Mouse (Mus musculus) limb, embryonic 14.5 days (tissue): Measurements from ENCODE around the gene Acmsd. TPM values are rescaled to one million over a fixed set of nuclear protein-coding genes. Genes with fewer than 3 reads are reported as not detected.
"Not testable (repeated sequence)": the region's sequence is repeated elsewhere in the genome, so short reads cannot be mapped to it uniquely, and the experiment has no call there.

Experiments used
- ATAC-seq: fragments of 200-750 bp; cut with Nextera tagmentation; 2 replicates; pipeline ENCODE4 v1.8.0; 2017; ENCODE audit warnings: low read depth, moderate number of reproducible peaks, moderate TSS enrichment; ENCODE audit not compliant: low FRiP score
- DNase-seq: peaks from one replicate; pipeline ENCODE4 v3.0.0-alpha.2; 2015; ENCODE audit warnings: low spot score
- H3K27ac ChIP-seq: fragments of 300-500 bp; sonication (generic); replicated peaks from 2 replicates; pipeline ENCODE4 v1.5.1; 2014; ENCODE audit warnings: low read depth, mild to moderate bottlenecking, low read length, moderate library complexity, mixed read lengths
- H3K27me3 ChIP-seq: fragments of 300-500 bp; sonication (generic); 2 replicates; pipeline ENCODE4 v1.6.1; 2014; ENCODE audit warnings: low read length, mixed read lengths; ENCODE audit not compliant: control insufficient read depth, insufficient read depth
- H3K36me3 ChIP-seq: fragments of 300-500 bp; sonication (generic); 2 replicates; pipeline ENCODE4 v1.6.1; 2014; ENCODE audit warnings: mild to moderate bottlenecking, low read length, moderate library complexity, mixed read lengths; ENCODE audit not compliant: control insufficient read depth, insufficient read depth
- H3K4me1 ChIP-seq: fragments of 300-500 bp; sonication (generic); 2 replicates; pipeline ENCODE4 v1.6.1; 2014; ENCODE audit warnings: antibody characterized with exemption, low read length, mixed read lengths; ENCODE audit not compliant: control insufficient read depth, insufficient read depth
- H3K4me2 ChIP-seq: fragments of 300-500 bp; sonication (generic); replicated peaks from 2 replicates; pipeline ENCODE4 v1.6.1; 2014; ENCODE audit warnings: low read depth, mild to moderate bottlenecking, low read length, moderate library complexity; ENCODE audit not compliant: severe bottlenecking
- H3K4me3 ChIP-seq: fragments of 300-500 bp; sonication (generic); replicated peaks from 2 replicates; pipeline ENCODE4 v1.5.1; 2014; ENCODE audit warnings: low read length
- H3K9ac ChIP-seq: fragments of 300-500 bp; sonication (generic); 2 replicates; pipeline ENCODE4 v1.6.1; 2014; ENCODE audit warnings: mild to moderate bottlenecking, low read depth, low read length, moderate library complexity; ENCODE audit not compliant: severe bottlenecking
- H3K9me3 ChIP-seq: fragments of 300-500 bp; sonication (generic); 2 replicates; pipeline ENCODE4 v1.6.1; 2016; ENCODE audit warnings: low read length; ENCODE audit not compliant: control insufficient read depth
- POLR2A ChIP-seq: fragments of 200-500 bp; IDR thresholded peaks from 2 replicates; pipeline ENCODE4 v1.8.0; 2012; ENCODE audit warnings: inconsistent platforms, mild to moderate bottlenecking, moderate library complexity, borderline replicate concordance; ENCODE audit not compliant: insufficient read depth, insufficient read length; ENCODE audit errors: extremely low read depth
- WGBS: fragments of 180-500 bp; shearing (Covaris S2); extraction: QIAGEN DNeasy Blood & Tissue Kit; methylation state at CpG from one replicate; pipeline ENCODE4 v1.1.7; 2014; 5-methylcytosine and 5-hydroxymethylcytosine counted together
- polyA plus RNA-seq, 2 experiments: library from polyadenylated mRNA; depleted of rRNA in 1 of 2; stranded (reverse) in 1 of 2; unstranded in 1 of 2; fragments of >200 nt; fragmentation: Nextera tagmentation in 1 of 2; extraction: Ambion mirVana in 1 of 2; gene quantifications; 2 replicates each; pipeline versions ENCODE4 v1.2.1 to v1.2.3; 2012 to 2014

Acmsd gene
- polyA plus RNA-seq, 2 experiments, result 0.11 TPM; not detected in 1

- Histone ChIP-seq H3K4me1 (no peaks in the 10 kb centered on the region), H3K27ac (no peak overlapping the region), H3K27me3 (no peaks in the 10 kb centered on the region), H3K9me3 (no peaks in the 10 kb centered on the region), H3K4me3 (no peak overlapping the region), H3K36me3 (no peaks in the 10 kb centered on the region), H3K4me2 (no peak overlapping the region), H3K9ac (no peak overlapping the region)
- no peak for TF ChIP-seq POLR2A
- DNase-seq (no peak), ATAC-seq (no peak)
- 76% methylated on average over 11 of the region's 11 CpGs for WGBS
Measured at GRCm38 (mm10) chr1:127750401-127751102, 21.3 kb downstream of the Acmsd start.

- no peak for ATAC-seq
- H3K4me1 ChIP-seq, result no peaks in the 10 kb centered on the region
- H3K27ac ChIP-seq, result no peak overlapping the region
- H3K36me3 ChIP-seq, result no peaks in the 10 kb centered on the region
- no peak for DNase-seq
- no peak overlapping the region for H3K4me3 ChIP-seq
- WGBS, result 77% methylated on average over 4 of the region's 4 CpGs
- H3K4me2 ChIP-seq, result no peak overlapping the region
- no peak overlapping the region for H3K9ac ChIP-seq
- H3K27me3 ChIP-seq, result no peaks in the 10 kb centered on the region
- TF ChIP-seq POLR2A, result no peak
- no peaks in the 10 kb centered on the region for H3K9me3 ChIP-seq
Measured at GRCm38 (mm10) chr1:127755806-127756205, 26.6 kb downstream of the Acmsd start.

GRCm38 (mm10) chr1:127756331-127757163 is 27.3 kb downstream of the Acmsd start:
- TF ChIP-seq POLR2A, result no peak
- WGBS, result 72% methylated on average over 5 of the region's 5 CpGs
- no peak for DNase-seq
- no peaks in the 10 kb centered on the region for H3K27me3 ChIP-seq
- H3K4me1 ChIP-seq, result no peaks in the 10 kb centered on the region
- H3K9ac ChIP-seq, result no peak overlapping the region
- ATAC-seq, result no peak
- no peak overlapping the region for H3K4me3 ChIP-seq
- H3K9me3 ChIP-seq, result no peaks in the 10 kb centered on the region
- H3K4me2 ChIP-seq, result no peak overlapping the region
- H3K36me3 ChIP-seq, result no peaks in the 10 kb centered on the region
- no peak overlapping the region for H3K27ac ChIP-seq

GRCm38 (mm10) chr1:127757164-127757545 is 27.9 kb downstream of the Acmsd start:
- not testable (repeated sequence) for H3K9ac ChIP-seq, H3K36me3 ChIP-seq, H3K4me3 ChIP-seq, H3K27me3 ChIP-seq, H3K4me1 ChIP-seq, DNase-seq, H3K4me2 ChIP-seq, H3K27ac ChIP-seq, H3K9me3 ChIP-seq, ATAC-seq
- WGBS, result 95% methylated on average over 3 of the region's 3 CpGs

- Histone ChIP-seq H3K9ac (no peak overlapping the region), H3K27me3 (no peaks in the 10 kb centered on the region), H3K27ac (no peak overlapping the region), H3K4me2 (no peak overlapping the region), H3K4me1 (no peaks in the 10 kb centered on the region), H3K9me3 (no peaks in the 10 kb centered on the region), H3K36me3 (no peaks in the 10 kb centered on the region), H3K4me3 (no peak overlapping the region)
- WGBS, result 56% methylated on average over 2 of the region's 2 CpGs
- DNase-seq (no peak), ATAC-seq (no peak)
- TF ChIP-seq POLR2A, result no peak
Measured at GRCm38 (mm10) chr1:127765468-127765867, 36.3 kb downstream of the Acmsd start.
